Mouse (Mus musculus) splenic B cell, adult 2 months (primary cell): ENCODE results near the gene Cenpu.

Source experiments
- DNase-seq: peaks from one replicate; pipeline ENCODE4 v3.0.0-alpha.2; 2011; ENCODE audit warnings: low read depth, low spot score
- H3K27me3 ChIP-seq: 2 replicates; pipeline ENCODE4 v1.6.1; 2012; ENCODE audit warnings: mild to moderate bottlenecking, low read length, moderate library complexity, mixed read lengths; ENCODE audit not compliant: control insufficient read depth, poor library complexity, insufficient read depth, severe bottlenecking
- H3K36me3 ChIP-seq: 2 replicates; pipeline ENCODE4 v1.6.1; 2012; ENCODE audit warnings: mild to moderate bottlenecking, low read length, moderate library complexity, mixed read lengths; ENCODE audit not compliant: control insufficient read depth, poor library complexity, insufficient read depth, severe bottlenecking

The Cenpu gene

DNA sequence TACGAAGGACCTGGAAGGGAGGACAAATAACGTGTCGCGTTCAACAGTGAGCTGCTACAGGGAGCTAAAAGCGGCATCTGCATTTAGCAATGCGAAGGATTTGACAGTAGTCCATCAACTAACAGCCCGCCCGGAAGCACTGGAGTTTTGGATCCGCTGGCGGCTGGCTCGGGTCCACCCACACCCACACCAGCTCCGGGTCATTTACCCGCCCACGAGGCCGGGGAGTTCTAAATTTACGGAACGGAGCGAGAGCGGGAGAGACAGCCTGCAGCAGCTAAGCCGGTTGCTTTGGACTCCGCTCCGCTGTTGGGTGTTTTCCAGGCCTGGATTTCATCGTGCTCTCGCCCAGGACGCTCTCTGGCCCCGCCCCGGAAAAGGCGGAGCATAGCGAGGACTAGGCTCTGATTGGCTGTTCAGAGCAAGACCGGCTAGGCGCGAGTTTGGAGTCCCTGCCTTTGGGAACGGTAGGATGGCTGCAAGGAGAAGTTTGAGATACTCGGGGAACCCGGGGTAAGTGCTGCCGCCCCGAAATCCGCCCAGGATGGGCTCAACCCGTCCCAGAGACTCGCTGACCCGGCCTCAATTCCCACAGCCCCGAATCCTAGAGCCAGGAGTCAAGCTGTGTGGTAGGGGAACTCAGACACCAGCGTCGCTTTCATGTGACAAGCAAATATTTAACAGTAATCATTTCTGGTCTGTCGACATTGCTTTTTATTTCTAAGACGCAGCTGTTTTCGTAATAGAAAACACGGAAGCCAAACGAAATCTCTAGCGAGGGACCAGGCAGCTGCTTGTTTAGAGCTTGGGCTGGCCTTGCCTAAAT lies at the start of gene Cenpu:
Gene Cenpu (plus strand): TSS at position 414 of the 826 bp plus-strand sequence.
- Histone ChIP-seq H3K27me3 (no peaks in the 10 kb centered on the region), H3K36me3 (no peaks in the 10 kb centered on the region)
- peak; percentile 99 for DNase-seq

DNA sequence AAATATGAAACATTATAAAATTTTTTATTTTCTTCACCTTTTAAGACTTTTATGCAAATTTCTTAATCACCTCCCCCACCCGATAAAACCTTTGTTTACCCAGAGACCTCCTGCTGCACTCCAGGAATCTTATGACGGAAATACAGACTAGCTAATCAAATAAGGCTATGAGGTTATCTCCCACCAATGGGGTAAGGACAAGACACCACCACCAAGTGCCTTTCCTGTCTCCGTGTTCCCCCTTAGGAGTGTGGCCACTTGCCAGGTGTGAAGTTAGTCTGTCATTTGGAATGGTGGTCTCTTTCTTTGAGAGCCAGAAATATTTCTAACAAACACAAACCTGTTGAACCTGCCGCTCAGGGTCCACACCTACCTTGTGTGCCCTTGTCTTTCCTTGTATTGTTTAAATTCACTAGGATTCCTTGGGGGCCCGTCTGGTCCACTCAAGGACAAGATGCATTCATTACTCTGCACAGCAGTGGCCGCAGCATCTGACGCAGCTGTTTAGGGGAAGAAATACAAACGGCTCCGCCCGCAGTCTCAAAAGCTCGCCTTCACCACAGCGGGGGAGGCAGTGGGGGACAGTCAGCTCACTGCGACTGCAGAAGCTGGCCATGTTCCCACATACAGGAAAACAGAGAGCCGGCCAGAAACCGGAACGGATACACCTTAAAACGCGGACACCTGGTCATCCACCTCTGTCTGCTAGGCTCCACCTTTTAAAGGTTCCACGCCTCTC lies 49.3 kb upstream of the Cenpu start:
- no peak for DNase-seq
- H3K27me3 ChIP-seq: no peaks in the 10 kb centered on the region
- H3K36me3 ChIP-seq: no peaks in the 10 kb centered on the region; the same call in 1 of the 2 replicates

DNA sequence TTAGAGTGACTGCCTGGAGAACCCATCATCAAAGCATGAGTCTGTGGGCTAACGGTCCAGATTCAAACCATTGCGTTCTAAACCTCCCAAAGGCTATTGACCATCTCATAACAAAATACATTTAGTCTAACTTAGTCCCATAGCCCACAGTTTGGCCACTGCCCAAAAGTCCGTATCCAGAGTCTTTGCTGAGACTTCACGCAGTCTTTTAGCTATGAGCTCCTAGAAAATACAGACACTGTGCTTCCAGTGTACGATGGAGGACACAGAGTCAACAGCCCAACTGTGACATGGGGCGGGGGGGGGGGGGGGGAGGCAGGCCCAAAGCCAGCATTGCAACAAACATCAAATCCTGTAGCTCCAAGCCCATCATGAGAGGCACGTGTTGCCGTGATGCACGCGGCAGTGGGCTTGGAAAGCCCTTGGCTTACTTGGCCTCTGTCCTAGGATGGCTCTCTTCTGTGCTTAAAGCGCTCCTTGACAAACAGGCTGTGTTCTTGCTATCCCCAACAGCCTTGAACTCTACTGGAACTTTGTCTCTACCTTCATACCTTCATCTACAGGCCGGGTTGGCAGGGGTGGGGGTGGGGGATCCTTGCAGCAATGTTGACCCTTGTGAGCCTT lies 48.6 kb upstream of the Cenpu start:
- DNase-seq: no peak
- H3K36me3 ChIP-seq: no peaks in the 10 kb centered on the region; the same call in 1 of the 2 replicates
- H3K27me3 ChIP-seq: no peaks in the 10 kb centered on the region

DNA sequence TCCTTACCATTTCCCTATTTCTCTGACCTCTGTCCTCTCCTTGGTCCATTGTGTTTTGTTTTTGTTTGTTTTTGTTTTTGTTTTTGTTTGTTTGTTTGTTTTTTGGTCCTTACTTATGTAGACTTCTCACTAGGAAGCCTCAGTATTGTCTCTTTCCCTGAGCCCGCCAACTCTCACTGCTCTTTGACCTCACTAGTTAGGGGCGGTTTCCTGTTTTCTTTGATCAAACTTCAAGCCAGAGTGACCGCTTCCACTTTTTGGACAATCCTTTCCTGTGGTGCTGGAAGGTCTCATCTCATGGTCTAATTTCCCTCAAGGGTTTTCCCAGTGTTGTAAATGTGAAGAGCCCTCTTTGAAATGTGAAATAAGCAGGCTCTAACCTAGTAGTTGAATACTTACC lies 47.6 kb upstream of the Cenpu start:
- H3K36me3 ChIP-seq: no peaks in the 10 kb centered on the region; the same call in 1 of the 2 replicates
- no peak for DNase-seq
- H3K27me3 ChIP-seq: no peaks in the 10 kb centered on the region

DNA sequence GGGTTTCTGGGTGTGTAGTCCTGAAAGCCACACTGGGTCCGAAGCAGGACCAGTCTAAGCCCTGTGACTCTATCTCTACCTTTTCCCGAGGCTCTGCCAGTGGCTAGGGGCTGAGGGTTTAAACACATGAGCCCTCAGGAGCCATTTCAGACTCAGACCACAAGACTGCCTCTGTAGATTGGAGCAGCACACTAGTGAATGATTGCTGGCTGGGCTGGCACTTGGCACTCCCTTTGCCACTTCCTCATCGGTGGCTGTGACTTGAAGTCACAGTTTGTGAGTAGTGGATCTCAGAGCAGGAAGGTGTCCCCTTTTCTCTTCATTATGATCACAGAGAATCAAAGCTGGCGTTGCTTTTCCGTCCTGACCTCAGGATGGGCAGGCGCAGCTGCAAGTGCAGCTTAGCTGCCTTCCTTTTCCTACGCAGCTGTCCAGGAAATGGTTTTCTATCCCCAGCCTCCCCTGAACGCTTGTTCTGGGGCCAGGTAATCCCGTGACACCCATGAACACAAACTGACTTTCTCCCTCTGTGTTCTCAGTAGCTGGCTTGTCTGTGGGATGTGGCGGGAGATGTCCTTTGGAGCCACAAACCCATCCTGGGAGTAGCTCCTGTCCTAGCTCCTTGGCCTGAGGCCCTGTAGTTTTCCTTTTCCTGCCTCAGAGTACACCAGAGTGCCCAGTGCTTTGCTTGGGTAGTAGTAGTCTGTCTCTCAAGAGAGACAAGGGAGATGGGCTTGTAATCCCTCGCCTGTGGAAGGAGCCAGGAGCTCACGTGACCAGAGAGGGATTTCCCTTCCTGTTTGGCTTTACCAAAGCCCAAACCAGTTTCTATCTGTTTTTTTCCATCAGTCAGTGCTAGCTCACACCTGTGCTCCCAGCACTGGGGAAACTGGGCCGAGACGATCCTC lies 43.1 kb upstream of the Cenpu start:
- H3K36me3 ChIP-seq: peaks cover 2% of the 10 kb centered on the region
- peak; percentile 44 for DNase-seq
- no peaks in the 10 kb centered on the region for H3K27me3 ChIP-seq

DNA sequence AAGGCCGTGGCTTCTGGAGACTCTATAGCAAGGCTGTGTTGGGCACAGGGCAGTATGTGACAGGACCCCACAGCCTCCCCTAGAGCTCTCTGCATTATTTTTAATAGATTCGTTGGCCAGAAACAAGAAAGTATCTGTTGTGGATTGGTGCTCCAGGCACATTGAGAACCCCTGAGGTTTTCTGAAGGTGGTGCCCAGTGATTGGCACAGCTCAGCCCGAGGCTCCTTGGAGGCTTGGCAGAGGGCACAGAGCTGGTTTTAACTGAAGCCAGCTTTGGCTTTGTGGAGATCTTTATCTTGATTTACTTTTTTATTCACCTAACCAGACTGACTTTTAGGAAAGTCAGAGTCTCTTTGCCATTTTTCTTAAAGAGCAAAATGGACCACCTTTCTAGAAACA lies 42.4 kb upstream of the Cenpu start:
- DNase-seq: no peak
- no peaks in the 10 kb centered on the region for H3K27me3 ChIP-seq
- peaks cover 2% of the 10 kb centered on the region for H3K36me3 ChIP-seq

DNA sequence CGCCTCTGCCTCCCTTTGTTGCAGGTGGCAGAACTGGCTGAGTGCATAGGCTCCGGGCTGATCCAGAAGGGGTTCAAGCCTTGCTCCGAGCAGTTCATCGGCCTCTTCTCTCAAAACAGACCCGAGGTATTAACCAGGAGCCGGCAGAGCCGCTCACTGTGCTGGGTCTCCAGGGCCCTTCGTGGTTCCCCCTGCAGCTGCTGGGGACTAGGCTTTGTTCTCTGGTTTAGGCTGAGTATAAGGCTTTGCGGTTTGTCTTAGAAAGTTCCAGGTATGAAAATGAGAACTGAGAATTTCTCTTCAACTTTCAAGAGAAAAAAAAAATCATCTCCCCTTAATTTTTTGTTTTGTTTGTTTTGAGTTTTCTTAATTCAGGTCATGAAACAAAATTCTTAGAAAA lies 40.5 kb upstream of the Cenpu start:
- no peaks in the 10 kb centered on the region for H3K27me3 ChIP-seq
- peaks cover 2% of the 10 kb centered on the region for H3K36me3 ChIP-seq
- DNase-seq: peak; percentile 64

DNA sequence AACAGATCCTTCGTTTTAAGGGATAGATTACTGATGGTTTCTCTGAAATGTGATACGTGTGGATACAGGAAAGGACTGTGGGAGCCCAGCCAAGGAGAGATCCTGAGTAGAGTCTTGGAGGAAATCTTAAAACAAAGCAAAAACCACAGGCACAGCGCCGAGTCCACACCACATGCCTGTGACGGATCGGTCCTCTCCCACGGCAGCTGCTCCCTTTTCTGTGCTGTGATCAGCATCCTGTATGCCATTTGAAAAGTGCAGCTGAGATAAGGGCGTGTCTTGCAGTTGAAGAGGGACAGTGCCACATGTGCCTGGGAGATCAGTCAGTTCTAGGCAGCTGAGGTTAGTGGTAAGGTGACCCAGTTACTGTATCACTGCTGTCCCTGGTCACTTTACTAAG lies 39.3 kb upstream of the Cenpu start:
- DNase-seq: no peak
- Histone ChIP-seq H3K27me3 (no peaks in the 10 kb centered on the region), H3K36me3 (peaks cover 2% of the 10 kb centered on the region; the same call in 1 of the 2 replicates)

DNA sequence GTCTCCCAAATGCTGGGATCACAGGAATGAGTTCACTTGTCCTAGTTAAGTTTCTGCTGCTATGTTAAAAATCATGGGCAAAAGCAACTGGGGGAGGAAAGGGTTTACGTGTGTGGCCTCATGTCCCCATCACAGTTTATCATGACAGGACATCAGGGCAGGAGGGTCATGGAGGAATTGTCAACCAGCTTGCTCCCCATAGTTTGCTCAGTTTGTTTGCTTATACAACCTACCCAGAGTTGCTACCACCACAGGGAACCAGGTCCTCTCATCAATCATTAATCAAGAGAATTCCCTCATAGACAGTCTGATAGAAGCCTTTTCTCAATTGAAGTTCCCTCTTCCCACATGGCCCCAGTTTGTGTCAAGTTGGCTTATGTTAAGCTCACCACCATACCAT lies 37.8 kb upstream of the Cenpu start:
- no peak for DNase-seq
- Histone ChIP-seq H3K36me3 (peaks cover 2% of the 10 kb centered on the region; the same call in 1 of the 2 replicates), H3K27me3 (no peaks in the 10 kb centered on the region)

DNA sequence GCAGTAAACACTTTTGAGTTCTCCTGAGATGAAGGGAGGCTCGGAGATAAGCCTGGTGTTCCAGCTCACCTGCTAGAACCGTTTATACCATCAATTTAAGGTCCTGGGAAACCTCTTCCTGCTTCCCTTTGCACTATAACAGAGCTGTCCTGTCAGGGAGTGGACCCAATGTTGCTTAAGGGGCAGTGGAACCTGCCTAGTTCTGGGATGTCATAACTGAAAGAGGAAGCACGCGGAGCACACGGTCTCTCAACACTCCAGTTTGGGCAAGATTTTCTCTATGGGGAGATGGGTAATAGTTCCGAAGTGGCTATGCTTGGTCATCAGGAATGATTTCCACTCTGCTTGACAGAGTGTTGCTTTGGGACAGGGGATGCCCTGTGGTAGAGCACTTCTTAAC lies 31.2 kb upstream of the Cenpu start:
- H3K27me3 ChIP-seq: no peaks in the 10 kb centered on the region
- 0 out of 2 replicates have a peak, but pooled peaks cover 2% of the 10 kb centered on the region for H3K36me3 ChIP-seq
- DNase-seq: no peak

DNA sequence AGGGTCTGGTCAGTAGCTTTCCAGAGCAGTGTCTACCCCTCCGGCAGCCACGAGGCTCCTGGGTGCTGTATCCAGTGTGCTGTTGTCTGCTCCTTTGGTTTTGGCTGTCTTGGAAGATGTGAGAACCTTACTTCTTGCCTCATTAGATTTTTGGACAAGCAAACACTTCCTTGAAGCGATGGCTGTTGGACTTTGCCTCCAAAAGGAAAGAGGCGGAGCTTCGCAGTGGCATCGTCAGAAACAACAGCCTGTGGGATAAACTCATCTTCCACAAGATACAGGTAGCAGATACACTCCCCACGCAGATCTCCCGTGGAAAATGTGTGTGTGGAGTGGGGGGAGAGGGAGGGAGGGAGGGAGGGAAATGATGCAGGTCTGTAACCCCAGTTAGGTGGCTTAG lies 25.7 kb upstream of the Cenpu start:
- H3K27me3 ChIP-seq: no peaks in the 10 kb centered on the region
- peaks cover 2% of the 10 kb centered on the region; the same call in 1 of the 2 replicates for H3K36me3 ChIP-seq
- DNase-seq: no peak

DNA sequence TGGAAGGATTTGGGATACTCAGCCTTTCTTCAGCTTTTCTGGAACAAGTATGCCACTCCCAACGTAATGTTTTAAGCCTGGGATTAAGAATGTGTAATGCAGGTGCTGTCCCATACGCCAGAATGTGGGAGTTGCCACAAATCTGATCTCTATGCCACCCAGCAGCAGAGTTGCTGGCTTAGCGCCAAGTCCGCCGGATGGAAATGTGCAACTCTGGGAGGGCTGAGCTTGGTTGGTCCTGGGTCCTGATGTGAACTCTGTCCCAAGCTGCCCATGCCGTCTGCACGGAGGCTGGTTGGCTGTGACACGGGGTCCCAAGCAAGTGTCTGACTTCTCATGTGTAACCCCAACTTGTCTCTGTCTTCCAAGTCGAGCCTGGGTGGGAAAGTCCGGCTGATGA lies 25.0 kb upstream of the Cenpu start:
- Histone ChIP-seq H3K27me3 (no peaks in the 10 kb centered on the region), H3K36me3 (peaks cover 2% of the 10 kb centered on the region; the same call in 1 of the 2 replicates)
- DNase-seq: no peak

DNA sequence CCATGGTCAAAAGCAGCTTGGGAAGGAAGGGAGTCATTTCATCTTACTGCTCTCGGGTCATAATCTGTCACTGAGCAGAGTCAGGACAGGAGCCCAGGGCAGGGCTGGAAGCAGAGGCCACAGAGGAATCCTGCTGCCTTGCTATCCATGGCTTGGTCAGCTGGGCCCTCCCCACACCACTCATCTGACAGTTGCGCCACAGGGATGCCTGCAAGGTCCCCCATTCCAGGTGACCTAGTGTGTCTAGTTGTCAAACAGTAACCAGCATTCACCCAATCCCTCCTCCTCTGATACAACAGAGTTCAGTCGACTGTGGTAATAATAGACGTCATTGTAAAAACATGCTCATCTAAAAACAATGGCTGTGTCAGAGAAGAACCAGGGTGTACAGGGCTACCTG lies 22.3 kb upstream of the Cenpu start:
- Histone ChIP-seq H3K27me3 (no peaks in the 10 kb centered on the region), H3K36me3 (no peaks in the 10 kb centered on the region; the same call in 1 of the 2 replicates)
- DNase-seq: no peak

DNA sequence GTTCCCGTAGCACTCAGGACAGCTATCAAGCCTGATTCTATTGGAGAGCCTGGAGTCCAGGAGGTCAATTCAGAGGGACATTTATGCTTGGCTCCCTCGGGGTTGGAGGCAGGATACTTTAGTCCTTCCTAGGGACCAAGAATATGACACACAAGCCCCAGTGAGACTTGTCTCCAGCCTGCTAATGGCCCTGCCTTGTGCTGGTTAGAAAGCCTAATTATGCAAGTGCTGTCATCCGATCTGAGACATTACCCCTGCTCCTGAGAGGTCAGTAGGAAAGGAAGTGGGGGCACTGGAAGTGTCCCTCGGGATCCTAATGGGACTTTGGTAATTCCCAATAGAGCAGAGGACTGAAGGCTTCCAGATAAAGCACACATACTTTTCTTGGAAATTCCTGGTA lies 21.3 kb upstream of the Cenpu start:
- H3K36me3 ChIP-seq: no peaks in the 10 kb centered on the region; the same call in 1 of the 2 replicates
- DNase-seq: no peak

More for the DNA sequence above, 21.3 kb upstream of the Cenpu start:
- no peaks in the 10 kb centered on the region for H3K27me3 ChIP-seq
